Mouse (Mus musculus): ENCODE data around the gene Siah1a. TPM values are rescaled to one million over a fixed set of nuclear protein-coding genes. Genes with fewer than 3 reads are reported as not detected.

Gene Siah1a
- total and polyA plus RNA-seq, 3 experiments = 10.9 to 17.7 (median 16.3) TPM

GRCm38 (mm10) chr8:86744313-86745220, 1.2 kb downstream of the Siah1a start:
- DNase-seq = no peak

- DNase-seq = no peak
Measured at GRCm38 (mm10) chr8:86742605-86743345, 3.0 kb downstream of the Siah1a start.

- DNase-seq = no peak
Measured at GRCm38 (mm10) chr8:86741627-86742026, 4.1 kb downstream of the Siah1a start.

- no peak for DNase-seq
Measured at GRCm38 (mm10) chr8:86740899-86741298, 4.8 kb downstream of the Siah1a start.

GRCm38 (mm10) chr8:86735446-86736111, 10.2 kb downstream of the Siah1a start:
- no peak for DNase-seq

GRCm38 (mm10) chr8:86734954-86735353, 10.8 kb downstream of the Siah1a start:
- no peak for DNase-seq

- DNase-seq = no peak
Measured at GRCm38 (mm10) chr8:86734171-86734570, 11.6 kb downstream of the Siah1a start.

- DNase-seq = no peak
Measured at GRCm38 (mm10) chr8:86730860-86731259, 14.9 kb downstream of the Siah1a start.

- no peak for DNase-seq
Measured at GRCm38 (mm10) chr8:86730303-86730702, 15.4 kb downstream of the Siah1a start.

GRCm38 (mm10) chr8:86728224-86728950, 17.3 kb downstream of the Siah1a start:
- no peak for DNase-seq

- peak; percentile 31 for DNase-seq
Measured at GRCm38 (mm10) chr8:86726959-86727358, 18.8 kb downstream of the Siah1a start.

GRCm38 (mm10) chr8:86721490-86721889, 24.2 kb downstream of the Siah1a start:
- DNase-seq = no peak

- DNase-seq = no peak
Measured at GRCm38 (mm10) chr8:86720756-86721459, 24.8 kb downstream of the Siah1a start.

GRCm38 (mm10) chr8:86719368-86719767, 26.4 kb downstream of the Siah1a start:
- DNase-seq = no peak

GRCm38 (mm10) chr8:86718332-86718994, 27.3 kb downstream of the Siah1a start:
- no peak for DNase-seq

GRCm38 (mm10) chr8:86713407-86714188, 32.1 kb downstream of the Siah1a start:
- no peak for DNase-seq

- DNase-seq = no peak
Measured at GRCm38 (mm10) chr8:86712594-86712993, 33.1 kb downstream of the Siah1a start.

GRCm38 (mm10) chr8:86707873-86708272, 37.9 kb downstream of the Siah1a start:
- no peak for DNase-seq

- no peak for DNase-seq
Measured at GRCm38 (mm10) chr8:86706756-86707155, 39.0 kb downstream of the Siah1a start.

GRCm38 (mm10) chr8:86705317-86705716, 40.4 kb downstream of the Siah1a start:
- DNase-seq = no peak

Measured in adrenal gland, adult 2 months (tissue).